Mouse (Mus musculus): Measurements from ENCODE around the gene Trim52. TPM values are rescaled to one million over a fixed set of nuclear protein-coding genes. Genes with fewer than 3 reads are reported as not detected.

Gene Trim52
- not detected for polyA plus RNA-seq (2015; fragmentation: Illumina TruSeq; extraction: RNeasy Lipid Tissue Mini Kit (QIAGEN cat#74804); ENCODE audit: low read depth, low replicate concordance)

GRCm38 (mm10) chr14:106105980-106106379 is at the start of gene Trim52:
Gene Trim52, plus strand, starts transcription at chr14:106106198.

Other genes with a start within 250 kb of the Trim52 start
- 55.9 TPM for gene Spry2, start 209.4 kb upstream of the Trim52 start, polyA plus RNA-seq (2015; fragmentation: Illumina TruSeq; extraction: RNeasy Lipid Tissue Mini Kit (QIAGEN cat#74804); ENCODE audit: low read depth, low replicate concordance)

All from brain, adult 10 weeks (tissue).